Mouse (Mus musculus): ENCODE measurements at regions not wholly inside any gene's neighbourhood (a gene's known extent, or its start where the extent isn't known, plus 50 kb on each side); places are given as distances from the start of the nearest gene placed in this dataset.
"Not testable (repeated sequence)": the region's sequence is repeated elsewhere in the genome, so short reads cannot be mapped to it uniquely, and the experiment has no call there.

DNA sequence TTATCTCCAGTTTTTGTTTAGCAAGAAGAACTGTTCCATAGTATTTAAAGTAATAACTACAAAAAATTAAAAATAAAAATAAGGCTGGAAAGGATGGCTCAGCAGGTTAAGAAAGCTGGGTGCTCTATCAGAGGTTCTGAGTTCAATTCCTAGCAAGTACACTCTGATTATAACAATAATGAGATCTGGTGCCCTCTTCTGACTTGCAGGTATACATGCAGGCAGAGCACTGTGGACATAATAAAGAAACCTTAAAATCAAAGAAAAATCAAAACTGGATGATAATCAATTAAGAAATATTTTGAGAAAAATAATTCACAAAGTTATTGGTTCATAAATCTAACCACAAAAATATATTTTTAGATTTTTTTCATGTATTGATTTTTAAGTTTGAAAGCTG, 346.7 kb upstream of the Cdh8 start:
- no peak for DNase-seq (ENCODE audit: low spot score)

- no peak for DNase-seq (ENCODE audit: low spot score)
These were observed 319.9 kb upstream of the Cdh8 start for GRCm38 (mm10) chr8:99736190-99736589.

- no peak for DNase-seq (ENCODE audit: low spot score)
These were observed 308.5 kb upstream of the Cdh8 start for GRCm38 (mm10) chr8:99724626-99725218.

DNA sequence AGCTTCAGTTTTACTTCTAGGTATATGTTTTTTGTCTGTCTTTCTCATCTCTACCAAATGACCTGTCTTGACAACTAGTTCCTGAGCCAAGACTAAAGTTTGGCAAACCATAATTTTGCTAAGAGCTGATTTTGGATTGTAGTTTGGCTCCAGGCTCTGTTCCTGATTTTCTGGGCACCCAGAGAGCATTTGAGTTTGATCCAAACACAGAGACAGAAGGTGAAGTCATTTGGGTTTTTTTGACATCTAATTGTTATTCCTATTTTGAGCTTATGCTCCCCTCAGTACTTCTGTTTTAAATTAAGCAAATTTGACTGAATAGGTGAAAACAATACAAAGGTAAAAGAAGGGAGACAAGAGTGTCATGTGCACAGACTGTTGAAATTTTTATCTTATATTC, 302.7 kb upstream of the Cdh8 start:
- no peak for DNase-seq (ENCODE audit: low spot score)

DNA sequence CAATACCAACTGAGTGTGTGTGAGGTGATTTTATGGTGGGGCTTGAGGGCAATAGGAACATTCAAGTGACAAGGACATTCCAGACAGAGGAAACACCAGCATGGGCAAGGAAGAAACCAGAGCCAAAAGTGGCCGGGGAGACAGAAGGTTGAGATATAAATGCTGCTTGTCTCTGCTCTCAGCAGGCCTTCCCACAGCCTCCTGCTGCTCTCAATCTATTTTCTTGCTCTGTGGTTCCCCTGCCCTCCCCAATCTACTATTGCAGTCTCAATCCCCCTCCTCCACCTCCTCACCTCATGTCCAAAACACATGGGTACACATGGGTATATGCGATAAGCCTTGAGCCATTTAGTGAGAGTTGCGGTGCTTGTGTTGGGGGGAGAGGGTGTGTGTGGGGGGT, 265.4 kb upstream of the Cdh8 start:
- DNase-seq (ENCODE audit: low spot score) = no peak

GRCm38 (mm10) chr8:99679253-99679899, 263.1 kb upstream of the Cdh8 start:
- DNase-seq (ENCODE audit: low spot score) = not testable (repeated sequence)

GRCm38 (mm10) chr8:99667693-99668092, 251.4 kb upstream of the Cdh8 start:
- not testable (repeated sequence) for DNase-seq (ENCODE audit: low spot score)

DNA sequence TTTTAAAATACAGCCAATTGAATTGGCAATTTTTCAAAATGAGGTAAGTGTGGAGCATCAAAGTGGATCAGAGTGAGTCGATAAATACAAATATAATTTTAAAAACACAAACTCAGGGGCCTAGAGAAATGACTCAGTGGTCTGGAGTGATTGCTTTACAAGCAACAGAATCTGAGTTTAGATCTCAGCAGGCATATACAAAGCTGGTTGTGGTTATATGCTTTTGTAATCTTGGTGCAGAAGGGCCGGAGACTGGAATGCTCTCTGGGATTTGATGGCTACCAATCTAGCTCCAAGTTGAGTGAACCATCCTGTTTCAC, 235.0 kb upstream of the Cdh8 start:
- DNase-seq (ENCODE audit: low spot score) = no peak

- no peak for DNase-seq (ENCODE audit: low spot score)
These were observed 234.5 kb upstream of the Cdh8 start for GRCm38 (mm10) chr8:99650587-99651301.

DNA sequence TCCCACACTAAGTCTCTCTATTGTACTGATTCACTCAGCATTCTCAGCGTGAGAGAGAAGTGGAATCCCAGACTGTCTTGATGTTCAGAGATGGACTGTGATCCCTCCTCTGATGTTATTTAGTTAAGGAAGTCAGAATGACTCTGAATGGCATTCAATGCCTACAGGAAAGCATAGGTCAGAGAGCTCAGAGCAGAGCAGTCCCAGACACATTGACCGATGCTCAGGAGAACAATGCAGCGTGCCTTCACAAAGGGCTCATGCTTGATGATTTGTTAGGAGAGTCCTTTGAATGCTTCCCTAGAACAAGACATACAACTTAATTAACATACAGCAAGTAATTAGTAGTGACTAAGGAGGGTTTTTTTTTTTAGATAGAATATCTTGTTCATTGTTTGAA, 224.3 kb upstream of the Cdh8 start:
- no peak for DNase-seq (ENCODE audit: low spot score)

DNA sequence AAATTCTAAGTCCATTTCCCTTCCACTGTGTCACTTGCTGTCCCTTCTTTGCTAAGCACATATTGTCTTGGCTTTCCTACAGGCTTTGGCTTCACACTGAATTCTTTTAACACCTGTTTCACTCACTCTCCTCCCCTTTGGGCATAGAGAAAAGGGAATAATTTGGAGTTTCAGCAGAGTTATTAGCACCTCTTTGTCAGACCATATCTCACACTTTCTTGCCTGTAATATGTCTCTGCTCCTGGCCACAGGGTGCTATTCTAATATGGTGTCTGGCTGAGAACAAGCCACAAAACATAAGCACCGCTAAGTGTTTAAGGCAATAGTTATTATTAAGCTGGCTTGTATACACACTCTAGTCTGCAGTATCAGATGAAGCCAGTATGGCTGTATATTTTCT, 214.7 kb upstream of the Cdh8 start:
- not testable (repeated sequence) for DNase-seq (ENCODE audit: low spot score)

GRCm38 (mm10) chr8:99621626-99622025, 205.4 kb upstream of the Cdh8 start:
- DNase-seq (ENCODE audit: low spot score) = no peak

DNA sequence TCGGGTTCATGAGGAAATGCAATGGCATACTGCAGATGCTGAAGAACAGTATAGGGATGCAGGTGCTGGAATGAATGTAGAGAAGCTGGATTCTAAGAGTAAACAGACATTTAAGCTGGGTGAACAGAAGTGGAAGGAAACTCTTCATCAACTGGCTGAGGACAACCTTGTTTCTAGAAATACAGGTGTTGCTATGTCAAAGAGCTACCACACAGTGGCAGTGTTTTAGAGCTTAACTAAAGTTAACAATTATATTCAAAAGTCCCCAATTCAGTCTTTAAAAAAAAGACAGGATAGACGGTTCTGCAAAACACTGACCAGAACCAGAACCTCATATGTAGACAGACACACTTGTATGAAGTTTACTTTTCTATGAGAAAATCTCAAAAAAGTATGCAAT, 188.1 kb upstream of the Cdh8 start:
- DNase-seq (ENCODE audit: low spot score) = not testable (repeated sequence)

GRCm38 (mm10) chr8:99591308-99592004, 175.2 kb upstream of the Cdh8 start:
- no peak for DNase-seq (ENCODE audit: low spot score)

- DNase-seq (ENCODE audit: low spot score) = no peak
These were observed 127.8 kb upstream of the Cdh8 start for GRCm38 (mm10) chr8:99544102-99544501.

- DNase-seq (ENCODE audit: low spot score) = peak; percentile 1
These were observed 116.6 kb upstream of the Cdh8 start for GRCm38 (mm10) chr8:99532686-99533415.

DNA sequence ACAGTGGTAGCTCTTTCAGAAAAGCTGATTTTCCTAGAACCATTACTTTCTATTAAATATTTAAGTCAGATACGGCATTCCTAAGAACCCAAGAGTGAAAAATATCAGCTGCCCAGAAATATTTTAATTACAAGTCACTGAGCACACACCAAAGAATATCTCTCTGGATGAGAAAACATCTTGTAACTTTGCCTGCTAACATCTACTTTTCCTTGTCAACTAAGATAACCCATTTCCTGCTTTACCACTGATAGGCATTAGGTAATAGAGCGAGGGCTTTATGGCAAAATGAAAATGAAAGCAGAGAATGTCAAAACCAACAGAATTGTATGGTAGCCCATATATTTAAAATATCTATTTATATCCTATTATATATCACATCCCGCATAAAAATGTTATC, 85.8 kb upstream of the Cdh8 start:
- DNase-seq (ENCODE audit: low spot score) = no peak

Data from left cerebral cortex, adult 11 months (tissue).